Mouse (Mus musculus) 3134 (cell line): ENCODE measurements around the gene Tpst1.
A peak's percentile ranks its signal among the peaks of the same experiment; 100 is the strongest.

Experiments
- DNase-seq: peaks from one replicate; pipeline ENCODE4 v3.0.0-alpha.2; 2011; ENCODE audit warnings: low spot score; ENCODE audit not compliant: insufficient read length; ENCODE audit errors: extremely low read depth

Gene Tpst1

GRCm38 (mm10) chr5:130181740-130182540 is 108.8 kb downstream of the Tpst1 start:
- DNase-seq = no peak

GRCm38 (mm10) chr5:130182541-130182821 is 109.4 kb downstream of the Tpst1 start:
- peak; percentile 30 for DNase-seq

GRCm38 (mm10) chr5:130184193-130184856 is 111.2 kb downstream of the Tpst1 start:
- DNase-seq = no peak

- peak; percentile 16 for DNase-seq
These were observed 112.2 kb downstream of the Tpst1 start for GRCm38 (mm10) chr5:130185312-130185711.
